Mouse (Mus musculus) intestine, postnatal 0 days (tissue): ENCODE results near the gene Crat. TPM values are rescaled to one million over a fixed set of nuclear protein-coding genes. Genes with fewer than 3 reads are reported as not detected.

ENCODE experiments used
- ATAC-seq: fragments of 200-750 bp; cut with Nextera tagmentation; 2 replicates; pipeline ENCODE4 v1.8.0; 2017; ENCODE audit warnings: mild to moderate bottlenecking, moderate TSS enrichment, moderate library complexity
- H3K27ac ChIP-seq: fragments of 300-500 bp; sonication (generic); 2 replicates; pipeline ENCODE4 v1.5.1; 2014; ENCODE audit warnings: mild to moderate bottlenecking, low read depth, low read length, moderate library complexity
- H3K27me3 ChIP-seq: fragments of 300-500 bp; sonication (generic); replicated peaks from 2 replicates; pipeline ENCODE4 v1.6.1; 2014; ENCODE audit warnings: low read length, mixed read lengths; ENCODE audit not compliant: control insufficient read depth, insufficient read depth
- H3K36me3 ChIP-seq: fragments of 300-500 bp; sonication (generic); 2 replicates; pipeline ENCODE4 v1.6.1; 2014; ENCODE audit warnings: mild to moderate bottlenecking, moderate library complexity; ENCODE audit not compliant: control insufficient read depth, insufficient read depth
- H3K4me1 ChIP-seq: fragments of 300-500 bp; sonication (generic); replicated peaks from 2 replicates; pipeline ENCODE4 v1.6.1; 2014; ENCODE audit warnings: antibody characterized with exemption, low read length, mixed read lengths; ENCODE audit not compliant: control insufficient read depth, insufficient read depth
- H3K4me2 ChIP-seq: fragments of 300-500 bp; sonication (generic); replicated peaks from 2 replicates; pipeline ENCODE4 v1.6.1; 2014; ENCODE audit warnings: low read depth, mild to moderate bottlenecking, moderate library complexity
- H3K4me3 ChIP-seq: fragments of 300-500 bp; sonication (generic); 2 replicates; pipeline ENCODE4 v1.5.1; 2014; ENCODE audit warnings: low read depth, low read length
- H3K9ac ChIP-seq: fragments of 300-500 bp; sonication (generic); 2 replicates; pipeline ENCODE4 v1.6.1; 2014; ENCODE audit warnings: mild to moderate bottlenecking, low read depth, low read length
- H3K9me3 ChIP-seq: fragments of 300-500 bp; sonication (generic); 2 replicates; pipeline ENCODE4 v1.6.1; 2016; ENCODE audit warnings: mixed run types; ENCODE audit not compliant: control insufficient read depth
- CTCF ChIP-seq: sonication (generic); IDR thresholded peaks from 2 replicates; pipeline ENCODE4 v1.5.1; 2016; ENCODE audit warnings: low read depth, mild to moderate bottlenecking, control low read depth, antibody characterized with exemption, moderate library complexity
- WGBS: fragments of 180-500 bp; shearing (Covaris S2); extraction: QIAGEN DNeasy Blood & Tissue Kit; methylation state at CpG from one replicate; pipeline ENCODE4 v1.1.7; 2014; 5-methylcytosine and 5-hydroxymethylcytosine counted together
- polyA plus RNA-seq: library from polyadenylated mRNA; unstranded; fragments of >200 nt; fragmentation: Nextera tagmentation; extraction: Ambion mirVana; gene quantifications from 2 replicates; pipeline ENCODE4 v1.2.1, GENCODE M21; 2015

Crat gene
- polyA plus RNA-seq, 1 experiment from 2014 or later: 46.1 TPM

GRCm38 (mm10) chr2:30456104-30456980 lies 40.7 kb upstream of the Crat start:
- no peak overlapping the region for H3K9ac ChIP-seq
- H3K36me3 ChIP-seq: peaks cover 4% of the 10 kb centered on the region; the same call in 1 of the 2 replicates
- no peak for ATAC-seq
- H3K4me2 ChIP-seq: no peak overlapping the region
- H3K27ac ChIP-seq: no peak overlapping the region
- WGBS: 70% methylated on average over 13 of the region's 13 CpGs
- no peaks in the 10 kb centered on the region for H3K4me1 ChIP-seq
- H3K4me3 ChIP-seq: no peak overlapping the region
- no peak for TF ChIP-seq CTCF
- H3K27me3 ChIP-seq: no peaks in the 10 kb centered on the region
- H3K9me3 ChIP-seq: no peaks in the 10 kb centered on the region

- no peaks in the 10 kb centered on the region for H3K9me3 ChIP-seq
- no peak for TF ChIP-seq CTCF
- no peak overlapping the region for H3K4me2 ChIP-seq
- no peaks in the 10 kb centered on the region for H3K4me1 ChIP-seq
- H3K27me3 ChIP-seq: no peaks in the 10 kb centered on the region
- no peak for ATAC-seq
- 84% methylated on average over 5 of the region's 5 CpGs for WGBS
- no peak overlapping the region for H3K27ac ChIP-seq
- no peak overlapping the region for H3K4me3 ChIP-seq
- H3K36me3 ChIP-seq: peaks cover 11% of the 10 kb centered on the region
- H3K9ac ChIP-seq: no peak overlapping the region
These were observed 39.0 kb upstream of the Crat start for GRCm38 (mm10) chr2:30454587-30454986.

- 90% methylated on average over 3 of the region's 3 CpGs for WGBS
- no peak overlapping the region for H3K4me2 ChIP-seq
- H3K27me3 ChIP-seq: no peaks in the 10 kb centered on the region
- H3K4me3 ChIP-seq: no peak overlapping the region
- H3K36me3 ChIP-seq: peaks cover 19% of the 10 kb centered on the region
- TF ChIP-seq CTCF: no peak
- H3K9me3 ChIP-seq: no peaks in the 10 kb centered on the region
- H3K27ac ChIP-seq: no peak overlapping the region; the same call in 1 of the 2 replicates
- ATAC-seq: no peak
- H3K4me1 ChIP-seq: no peaks in the 10 kb centered on the region
- no peak overlapping the region for H3K9ac ChIP-seq
These were observed 38.0 kb upstream of the Crat start for GRCm38 (mm10) chr2:30453570-30453969.

- Histone ChIP-seq H3K36me3 (peaks cover 37% of the 10 kb centered on the region), H3K27ac (no peak overlapping the region), H3K4me2 (no peak overlapping the region), H3K4me1 (no peaks in the 10 kb centered on the region), H3K9me3 (no peaks in the 10 kb centered on the region), H3K9ac (no peak overlapping the region), H3K27me3 (no peaks in the 10 kb centered on the region), H3K4me3 (no peak overlapping the region)
- 73% methylated on average over 3 of the region's 3 CpGs for WGBS
- no peak for TF ChIP-seq CTCF
- no peak for ATAC-seq
These were observed 35.9 kb upstream of the Crat start for GRCm38 (mm10) chr2:30451525-30451924.

GRCm38 (mm10) chr2:30450530-30450929 lies 34.9 kb upstream of the Crat start:
- Histone ChIP-seq H3K9ac (no peak overlapping the region), H3K4me2 (no peak overlapping the region), H3K4me1 (peaks cover 3% of the 10 kb centered on the region; the same call in 1 of the 2 replicates), H3K9me3 (no peaks in the 10 kb centered on the region), H3K36me3 (peaks cover 39% of the 10 kb centered on the region), H3K4me3 (no peak overlapping the region), H3K27me3 (no peaks in the 10 kb centered on the region), H3K27ac (no peak overlapping the region)
- ATAC-seq: no peak
- WGBS: 71% methylated on average over 1 of the region's 1 CpGs
- TF ChIP-seq CTCF: peak; percentile 61

- Histone ChIP-seq H3K36me3 (peaks cover 55% of the 10 kb centered on the region), H3K27me3 (no peaks in the 10 kb centered on the region), H3K27ac (no peak overlapping the region), H3K4me3 (no peak overlapping the region), H3K4me2 (no peak overlapping the region), H3K4me1 (peaks cover 5% of the 10 kb centered on the region; the same call in 1 of the 2 replicates), H3K9me3 (no peaks in the 10 kb centered on the region), H3K9ac (no peak overlapping the region)
- no peak for ATAC-seq
- WGBS: 94% methylated on average over 7 of the region's 7 CpGs
- no peak for TF ChIP-seq CTCF
These were observed 32.8 kb upstream of the Crat start for GRCm38 (mm10) chr2:30448371-30448770.
